Mouse (Mus musculus) liver, adult 2 months (tissue): ENCODE measurements around the gene Cd40.

ENCODE experiments used
- CTCF ChIP-seq: fragments of 200-500 bp; IDR thresholded peaks from 2 replicates; pipeline ENCODE4 v1.5.1; 2011; ENCODE audit warnings: low read depth, low read length, control low read depth
- POLR2A ChIP-seq: fragments of 200-500 bp; IDR thresholded peaks from 2 replicates; pipeline ENCODE4 v1.6.1; 2011; ENCODE audit warnings: low read length, control low read depth; ENCODE audit not compliant: insufficient read depth; ENCODE audit errors: extremely low read depth

DNA sequence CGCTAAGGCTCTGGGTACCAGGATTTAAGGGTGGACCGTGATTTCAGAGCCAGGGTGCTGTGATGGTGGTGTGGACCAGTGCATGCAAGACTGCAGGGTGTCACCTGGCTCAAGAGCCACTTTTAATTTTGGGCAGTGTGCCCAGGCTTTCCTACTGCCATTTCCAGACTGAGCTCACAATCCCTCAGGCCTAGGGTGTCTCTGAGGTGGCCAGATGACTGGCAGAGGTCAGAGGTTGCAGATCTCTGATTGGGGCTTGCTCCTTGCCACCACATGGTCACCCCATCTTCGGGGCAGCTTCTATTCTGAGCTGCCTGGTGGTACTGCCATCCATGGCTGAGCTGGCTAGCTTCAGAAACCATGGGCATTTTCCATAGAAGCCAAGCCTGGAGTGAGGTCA lies 43.4 kb downstream of the Cd40 start:
- TF ChIP-seq POLR2A, result no peak
- TF ChIP-seq CTCF, result no peak
